ENCODE assay signal across 8 mouse cellular contexts in the genomic region with DNA sequence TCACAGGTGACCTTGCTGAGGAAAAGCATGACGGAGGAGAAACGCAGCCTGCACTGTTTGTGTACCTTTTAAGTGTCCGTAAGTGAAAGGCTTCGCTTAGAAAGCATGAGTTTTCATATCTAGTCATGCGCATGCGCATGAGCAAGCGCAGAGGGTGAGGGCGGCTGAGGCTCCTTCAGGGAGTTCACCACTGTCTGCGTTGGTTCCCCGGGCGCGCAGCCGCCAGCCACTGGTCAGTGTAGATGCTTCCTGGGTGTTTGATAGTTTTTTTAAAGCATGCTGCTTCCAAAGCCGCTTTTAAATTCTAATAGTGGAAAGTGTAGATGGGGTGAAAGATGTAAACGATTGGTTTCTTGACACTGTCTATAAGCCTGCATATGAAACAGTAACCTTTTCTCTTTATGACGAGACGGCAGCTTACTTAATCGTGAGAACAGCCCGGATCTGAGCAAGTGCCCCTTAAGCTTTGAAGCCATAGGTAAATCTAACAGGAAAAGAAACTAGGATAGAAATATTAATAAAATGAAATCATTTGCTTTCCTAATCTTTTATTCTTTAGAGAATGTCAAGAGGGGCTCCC. TPM values are rescaled to one million over a fixed set of nuclear protein-coding genes. Genes with fewer than 3 reads are reported as not detected.
A peak's percentile ranks its signal among the peaks of the same experiment; 100 is the strongest.
DNase-seq lines count a peak whose midpoint lies in the region; ATAC-seq and TF ChIP-seq lines count a peak whose summit lies in the region.

No protein-coding gene starts in this region.

- no peaks in the 10 kb centered on the region for H3K9me3 ChIP-seq in limb, embryonic 11.5 days (ENCODE audit: control insufficient read depth, low read length)
- no peaks in the 10 kb centered on the region for H3K9me3 ChIP-seq in midbrain, embryonic 12.5 days

- WGBS in bone marrow, adult 2 months = 3% methylated on average over 19 of the region's 19 CpGs
- WGBS in kidney, adult 2 months = 2% methylated on average over 19 of the region's 19 CpGs
- 7% methylated on average over 19 of the region's 19 CpGs for WGBS in limb, embryonic 11.5 days
- WGBS in midbrain, embryonic 12.5 days = 7% methylated on average over 19 of the region's 19 CpGs

- peak overlapping the region; percentile 86 for H3K4me2 ChIP-seq in limb, embryonic 11.5 days (ENCODE audit: low read depth, severe bottlenecking)
- H3K4me2 ChIP-seq in midbrain, embryonic 12.5 days (replicated peaks) = peak overlapping the region; percentile 85

- H3K27ac ChIP-seq in bone marrow, adult 2 months (ENCODE audit: control insufficient read depth, insufficient read depth, low read depth, low read length, poor library complexity) = no peak overlapping the region
- H3K27ac ChIP-seq in embryonic fibroblast, embryonic 13.5 days (ENCODE audit: insufficient read depth, low read length) = no peak overlapping the region
- peak overlapping the region; percentile 91 for H3K27ac ChIP-seq in kidney, adult 2 months (ENCODE audit: insufficient read depth, low read depth, low read length)
- H3K27ac ChIP-seq in limb, embryonic 11.5 days (replicated peaks; ENCODE audit: low read depth, low read length) = no peak overlapping the region
- peak overlapping the region; percentile 10; the same call in 1 of the 2 replicates for H3K27ac ChIP-seq in midbrain, embryonic 12.5 days (replicated peaks)

- no peaks in the 10 kb centered on the region for H3K36me3 ChIP-seq in kidney, adult 2 months (ENCODE audit: control insufficient read depth, insufficient read depth, low read length)
- H3K36me3 ChIP-seq in limb, embryonic 11.5 days (ENCODE audit: control insufficient read depth, insufficient read depth, low read length) = no peaks in the 10 kb centered on the region
- H3K36me3 ChIP-seq in midbrain, embryonic 12.5 days = peaks cover 1% of the 10 kb centered on the region; the same call in 1 of the 2 replicates

- no peaks in the 10 kb centered on the region for H3K4me1 ChIP-seq in bone marrow, adult 2 months (ENCODE audit: control insufficient read depth, insufficient read depth, low read length)
- H3K4me1 ChIP-seq in embryonic fibroblast, embryonic 13.5 days (ENCODE audit: control insufficient read depth, insufficient read depth, low read length) = no peaks in the 10 kb centered on the region
- peaks cover 9% of the 10 kb centered on the region; the same call in 1 of the 2 replicates for H3K4me1 ChIP-seq in kidney, adult 2 months (ENCODE audit: control insufficient read depth, insufficient read depth, low read length)
- peaks cover 16% of the 10 kb centered on the region; the same call in 1 of the 2 replicates for H3K4me1 ChIP-seq in limb, embryonic 11.5 days (ENCODE audit: control insufficient read depth, insufficient read depth, low read length)
- H3K4me1 ChIP-seq in midbrain, embryonic 12.5 days = peaks cover 40% of the 10 kb centered on the region

- TF ChIP-seq CTCF in bone marrow, adult 2 months (IDR thresholded peaks at IDR 0.05; ENCODE audit: control insufficient read depth, insufficient read depth, low read length) = no peak
- no peak for TF ChIP-seq CTCF in embryonic fibroblast, embryonic 13.5 days (IDR thresholded peaks at IDR 0.05; ENCODE audit: borderline replicate concordance, insufficient read depth, low read length)
- no peak for TF ChIP-seq CTCF in kidney, adult 2 months (conservative IDR thresholded peaks at IDR 0.05; ENCODE audit: insufficient read depth, insufficient read length, low read depth, low read length)

- peak overlapping the region; percentile 71 for H3K4me3 ChIP-seq in bone marrow, adult 2 months (replicated peaks; ENCODE audit: control insufficient read depth, low read depth, low read length)
- peak overlapping the region; percentile 53 for H3K4me3 ChIP-seq in embryonic fibroblast, embryonic 13.5 days (ENCODE audit: insufficient read depth, low read length)
- peak overlapping the region; percentile 57 for H3K4me3 ChIP-seq in kidney, adult 2 months (ENCODE audit: insufficient read depth, low read depth, low read length)
- peak overlapping the region; percentile 32 for H3K4me3 ChIP-seq in limb, embryonic 11.5 days (ENCODE audit: low read depth, low read length)
- peak overlapping the region; percentile 43 for H3K4me3 ChIP-seq in midbrain, embryonic 12.5 days

- H3K9ac ChIP-seq in limb, embryonic 11.5 days (ENCODE audit: low read length) = peak overlapping the region; percentile 43; the same call in 1 of the 2 replicates
- H3K9ac ChIP-seq in midbrain, embryonic 12.5 days (replicated peaks) = peak overlapping the region; percentile 55

- peak; percentile 84 for DNase-seq in heart, adult 8-10 months (ENCODE audit: low spot score)
- DNase-seq in kidney, adult 2 months = peak; percentile 89
- DNase-seq in limb, embryonic 11.5 days (ENCODE audit: low spot score) = peak; percentile 80
- peak; percentile 67 for DNase-seq in right cerebral cortex, postnatal 4 days
- DNase-seq in yolk sac, embryonic 10.5 days (ENCODE audit: low spot score) = peak; percentile 81

- peak; percentile 68; the same call in 1 of the 2 replicates for ATAC-seq in limb, embryonic 11.5 days (ENCODE audit: insufficient number of reproducible peaks, low FRiP score, low TSS enrichment, low read depth)
- peak; percentile 72 for ATAC-seq in midbrain, embryonic 12.5 days (ENCODE audit: low FRiP score, low read depth)

- TF ChIP-seq POLR2A in bone marrow, adult 2 months (IDR thresholded peaks at IDR 0.05; ENCODE audit: borderline replicate concordance, control insufficient read depth, low read depth, low read length) = no peak
- peak; percentile 59 for TF ChIP-seq POLR2A in embryonic fibroblast, embryonic 13.5 days (IDR thresholded peaks at IDR 0.05; ENCODE audit: low read depth, low read length)
- no peak for TF ChIP-seq POLR2A in kidney, adult 2 months (IDR thresholded peaks at IDR 0.05; ENCODE audit: low read depth, low read length)

- no peaks in the 10 kb centered on the region for H3K27me3 ChIP-seq in kidney, adult 2 months (replicated peaks; ENCODE audit: control insufficient read depth, insufficient read depth, low read length)
- H3K27me3 ChIP-seq in limb, embryonic 11.5 days (ENCODE audit: control insufficient read depth, insufficient read depth, low read length) = 0 out of 2 replicates have a peak, but pooled peaks cover 2% of the 10 kb centered on the region
- H3K27me3 ChIP-seq in midbrain, embryonic 12.5 days = peaks cover 35% of the 10 kb centered on the region

RNA-seq across cellular contexts. Expression of gene Mturn, which starts 18.1 kb away (rescaled TPM):
- 4.4 and 4.6 TPM in 2 replicates for polyA plus RNA-seq in bone marrow, adult 2 months (2011; ENCODE audit: insufficient read depth, insufficient read length, low replicate concordance, missing spikeins)
- polyA plus RNA-seq in embryonic fibroblast, embryonic 13.5 days (2011; ENCODE audit: insufficient read length, low read depth, missing spikeins) = 1.3 and 1.8 TPM in 2 replicates
- total RNA-seq in heart, adult 8-10 months (2022) = 10 to 100 TPM; 10.7 to 18.6 (median 13.4) TPM
- polyA plus RNA-seq in kidney, adult 2 months (2012; rRNA removed) = 23.9 and 25.9 TPM in 2 replicates
- polyA plus RNA-seq in limb, embryonic 11.5 days (2014; fragmentation: Nextera tagmentation; extraction: Ambion mirVana) = 7.0 and 7.8 TPM in 2 replicates
- polyA plus RNA-seq in midbrain, embryonic 12.5 days (2016; fragmentation: Nextera tagmentation; extraction: Ambion mirVana) = 60.3 and 60.4 TPM in 2 replicates

Comparison
In these comparisons a context has a peak if more than half of its experiments do, and no peak if none do; other contexts are left out.
1. H3K27ac ChIP-seq: peak in kidney, adult 2 months (single experiment) and midbrain, embryonic 12.5 days (single experiment); none in bone marrow, adult 2 months (single experiment), embryonic fibroblast, embryonic 13.5 days (single experiment) and limb, embryonic 11.5 days (single experiment).
2. Peak in every context shown above with its lines, with median percentiles within 50 percentile points of each other: H3K4me3 ChIP-seq and DNase-seq.